Mouse (Mus musculus): ENCODE measurements around the gene Glrp1.

The Glrp1 gene

GRCm38 (mm10) chr1:88509789-88510188 is at the start of gene Glrp1:
TSS of gene Glrp1 (minus strand) at chr1:88510066.
- no peak for DNase-seq (ENCODE audit: low read depth in 2 of 2, low spot score in 2 of 2)

DNA sequence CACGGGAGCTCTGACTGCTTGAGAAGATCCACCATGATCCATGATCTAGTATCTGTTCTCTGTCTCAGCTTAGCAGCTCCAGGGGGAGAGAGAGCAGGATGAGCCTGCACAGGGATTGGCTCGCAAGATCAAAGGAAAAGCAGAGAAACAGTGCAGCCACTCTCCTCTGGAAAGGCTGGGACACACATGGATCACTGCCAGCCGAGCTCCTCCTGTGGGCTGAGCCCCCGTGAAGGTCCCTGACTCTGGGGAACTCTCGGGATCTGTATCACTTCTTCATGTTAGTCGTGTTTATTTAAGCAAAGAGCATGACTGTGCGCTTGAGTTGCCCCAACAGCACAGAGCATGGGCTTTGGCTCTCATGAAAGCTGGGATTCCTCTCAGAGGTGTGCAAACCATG is 49.4 kb upstream of the Glrp1 start:
- DNase-seq (ENCODE audit: low read depth in 2 of 2, low spot score in 2 of 2), result no peak

GRCm38 (mm10) chr1:88558793-88559192 is 48.9 kb upstream of the Glrp1 start:
- no peak for DNase-seq (ENCODE audit: low read depth in 2 of 2, low spot score in 2 of 2)

- DNase-seq (ENCODE audit: low read depth in 2 of 2, low spot score in 2 of 2), result no peak
Measured at GRCm38 (mm10) chr1:88556401-88556800, 46.5 kb upstream of the Glrp1 start.

DNA sequence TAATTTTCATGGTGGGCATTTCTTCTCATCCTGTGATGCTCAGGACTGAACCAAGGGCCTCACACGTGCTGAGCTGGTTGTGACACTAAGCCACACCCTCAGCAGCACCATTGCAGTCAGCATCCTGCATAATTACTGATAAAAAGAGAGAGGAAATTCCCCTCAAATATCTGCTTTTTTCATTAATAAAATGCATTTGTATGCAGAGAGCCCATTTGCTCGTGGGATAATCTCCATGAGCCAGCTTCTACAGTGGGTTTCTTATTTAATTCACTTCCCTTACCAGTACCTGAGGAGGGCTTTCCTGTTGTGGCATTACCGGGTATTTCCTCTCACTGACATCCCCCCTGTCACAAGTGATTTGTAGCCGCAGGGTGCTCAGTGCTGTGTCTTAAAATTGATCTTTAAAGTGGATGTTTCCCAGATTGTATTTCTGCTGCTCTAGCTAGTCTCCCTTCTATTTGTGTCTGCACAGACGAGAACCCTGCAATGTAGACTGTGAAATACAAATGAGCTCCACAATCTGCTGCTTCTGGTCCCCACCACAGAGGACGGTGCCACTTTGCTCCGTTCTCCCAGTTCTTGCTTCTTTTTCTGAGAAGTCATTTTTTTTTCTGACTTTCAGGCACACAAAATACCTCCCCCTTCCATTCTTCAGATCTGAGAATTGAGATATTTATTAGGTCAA is 43.8 kb upstream of the Glrp1 start:
- DNase-seq (ENCODE audit: low read depth in 2 of 2, low spot score in 2 of 2), result peak in 1 of 2 experiments; percentile 33

DNA sequence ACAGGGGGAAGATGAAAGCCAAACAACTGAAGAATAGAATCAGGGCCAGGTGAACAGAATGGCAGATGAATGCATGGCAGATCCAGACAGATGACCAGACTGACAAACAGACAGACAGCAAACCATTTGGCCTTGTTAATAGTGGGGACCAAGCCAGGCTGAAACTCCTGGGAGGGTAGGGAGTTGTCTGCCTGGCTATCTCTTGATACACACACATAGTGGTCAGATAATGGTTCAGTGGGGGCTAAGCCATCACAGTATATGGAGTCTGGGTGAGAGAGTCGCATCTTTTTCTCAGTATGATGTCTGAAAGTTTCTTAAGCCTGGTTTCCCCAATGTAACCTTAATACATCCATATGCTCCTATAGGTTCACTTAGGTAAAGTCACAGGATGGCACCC is 39.4 kb upstream of the Glrp1 start:
- DNase-seq (ENCODE audit: low read depth in 2 of 2, low spot score in 2 of 2), result no peak

GRCm38 (mm10) chr1:88547172-88547571 is 37.3 kb upstream of the Glrp1 start:
- no peak for DNase-seq (ENCODE audit: low read depth in 2 of 2, low spot score in 2 of 2)

DNA sequence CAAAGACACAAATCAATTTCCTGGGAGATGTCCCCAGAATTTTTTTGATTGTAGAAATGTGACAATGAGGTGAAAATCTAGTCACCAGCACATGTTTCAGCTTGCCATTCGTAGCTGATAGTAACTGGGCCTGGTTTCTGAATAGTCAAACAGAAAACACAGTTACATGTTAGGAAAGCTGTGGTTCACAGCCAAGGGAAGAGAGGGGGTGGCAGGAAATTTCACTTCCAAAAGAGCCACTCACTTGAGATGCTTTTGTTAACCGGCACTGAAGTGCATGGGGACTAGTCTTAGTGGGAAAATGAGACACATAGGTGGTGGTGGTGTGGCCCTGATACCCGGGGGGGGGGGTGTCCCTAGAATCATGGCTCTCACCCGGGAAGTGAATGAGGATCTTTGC is 33.7 kb upstream of the Glrp1 start:
- DNase-seq (ENCODE audit: low read depth in 2 of 2, low spot score in 2 of 2), result no peak

GRCm38 (mm10) chr1:88539823-88540222 is 30.0 kb upstream of the Glrp1 start:
- DNase-seq (ENCODE audit: low read depth in 2 of 2, low spot score in 2 of 2), result no peak

DNA sequence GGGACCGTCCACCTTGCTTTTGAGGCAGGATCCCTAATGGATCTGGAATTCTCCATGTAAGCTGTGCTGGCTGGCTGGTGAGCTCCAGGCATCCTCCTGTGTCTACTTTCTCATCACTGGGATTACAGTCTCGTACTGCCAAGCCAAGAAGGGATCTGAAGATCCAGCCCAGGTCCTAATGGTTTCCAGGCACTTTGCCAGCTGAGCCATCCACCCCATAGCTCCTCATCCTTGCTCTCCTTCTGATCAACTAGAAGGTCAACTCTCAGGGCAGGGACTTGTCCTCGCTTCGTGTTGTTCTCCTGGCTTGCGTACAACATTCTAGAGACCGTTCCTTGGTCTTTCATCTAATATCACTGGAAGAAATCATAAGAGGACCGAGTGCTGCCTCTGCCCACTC is 29.4 kb upstream of the Glrp1 start:
- DNase-seq (ENCODE audit: low read depth in 2 of 2, low spot score in 2 of 2), result no peak

DNA sequence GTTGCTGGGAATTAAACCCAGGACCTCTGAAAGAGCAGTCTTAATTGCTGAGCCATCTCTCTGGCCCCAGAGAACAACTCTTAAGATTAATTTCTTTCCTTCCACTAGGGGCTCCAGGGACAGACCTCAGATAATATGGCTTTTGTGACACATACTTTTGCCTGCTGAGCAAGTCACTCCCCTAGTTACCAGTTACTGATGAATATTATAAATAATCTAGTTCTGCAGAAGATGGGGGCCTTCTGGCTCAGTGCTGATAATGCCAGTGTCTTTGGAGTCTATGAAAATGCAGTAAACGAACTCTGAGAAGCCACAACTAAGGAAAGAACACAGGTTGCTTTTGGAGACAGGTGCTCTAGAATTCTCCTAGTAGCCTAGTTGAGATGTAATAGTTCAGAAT is 26.4 kb upstream of the Glrp1 start:
- no peak for DNase-seq (ENCODE audit: low read depth in 2 of 2, low spot score in 2 of 2)

DNA sequence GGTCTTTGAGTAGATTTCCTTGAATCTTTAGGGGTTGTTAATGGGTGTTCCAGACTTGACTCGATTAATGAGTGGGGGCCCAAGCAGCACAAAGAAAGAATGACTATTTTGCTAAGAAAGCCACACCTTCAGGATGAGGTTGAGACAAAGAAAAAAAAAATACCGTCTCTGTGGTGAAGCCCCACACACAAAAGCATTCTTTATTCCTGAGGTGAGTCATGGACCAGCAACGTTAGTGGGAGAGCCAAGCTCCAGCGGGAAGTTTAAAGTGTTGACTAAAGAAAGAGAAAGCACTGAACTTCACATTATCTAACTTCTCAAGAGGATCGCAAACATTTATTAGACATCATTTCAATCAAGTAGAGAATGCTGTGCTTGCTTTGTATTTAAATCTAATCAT is 24.2 kb upstream of the Glrp1 start:
- DNase-seq (ENCODE audit: low read depth in 2 of 2, low spot score in 2 of 2), result no peak

- DNase-seq (ENCODE audit: low read depth in 2 of 2, low spot score in 2 of 2), result no peak
Measured at GRCm38 (mm10) chr1:88526161-88526560, 16.3 kb upstream of the Glrp1 start.

- no peak for DNase-seq (ENCODE audit: low read depth in 2 of 2, low spot score in 2 of 2)
Measured at GRCm38 (mm10) chr1:88525622-88526021, 15.8 kb upstream of the Glrp1 start.

GRCm38 (mm10) chr1:88521170-88521747 is 11.4 kb upstream of the Glrp1 start:
- DNase-seq (ENCODE audit: low read depth in 2 of 2, low spot score in 2 of 2), result no peak

DNA sequence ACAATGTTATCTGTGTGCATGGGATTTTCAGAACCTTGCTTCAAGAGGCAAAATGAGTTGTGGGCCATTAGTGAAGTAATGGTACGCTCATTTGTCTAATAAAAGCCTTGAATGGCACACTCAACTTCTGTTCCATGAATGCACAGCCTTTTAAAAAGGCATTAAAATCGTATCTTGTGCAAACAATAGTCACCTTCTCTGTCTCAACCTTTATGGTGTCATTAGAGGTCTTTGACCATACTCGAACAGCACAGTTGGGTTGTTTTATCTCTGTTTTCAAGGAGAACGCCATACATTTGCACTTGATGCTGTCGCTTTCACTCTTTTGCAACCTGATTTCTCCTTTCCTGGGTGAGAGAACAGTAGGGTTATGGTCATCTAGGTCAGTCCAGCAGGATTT is 3.7 kb upstream of the Glrp1 start:
- DNase-seq (ENCODE audit: low read depth in 2 of 2, low spot score in 2 of 2), result no peak

- no peak for DNase-seq (ENCODE audit: low read depth in 2 of 2, low spot score in 2 of 2)
Measured at GRCm38 (mm10) chr1:88507886-88508285, 2.0 kb downstream of the Glrp1 start.

DNA sequence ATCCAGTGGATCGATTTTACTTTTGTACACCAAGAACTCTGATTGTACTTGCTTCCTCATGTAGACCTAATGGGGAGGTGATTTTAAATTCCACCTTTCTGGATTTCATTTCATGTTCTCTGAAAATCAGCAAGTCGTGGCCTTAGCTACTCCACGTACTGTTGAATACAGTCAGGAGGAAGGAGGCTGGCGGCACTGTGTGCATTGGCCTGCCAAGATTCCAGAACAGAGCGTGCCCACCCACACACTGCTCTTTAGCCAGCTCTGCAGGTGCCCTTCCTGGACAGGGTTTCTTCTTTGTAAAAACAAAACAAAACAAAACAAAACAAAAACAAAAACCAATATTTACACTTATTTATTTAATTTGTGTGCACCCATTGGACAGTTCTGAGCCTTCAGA is 2.7 kb downstream of the Glrp1 start:
- no peak for DNase-seq (ENCODE audit: low read depth in 2 of 2, low spot score in 2 of 2)

DNA sequence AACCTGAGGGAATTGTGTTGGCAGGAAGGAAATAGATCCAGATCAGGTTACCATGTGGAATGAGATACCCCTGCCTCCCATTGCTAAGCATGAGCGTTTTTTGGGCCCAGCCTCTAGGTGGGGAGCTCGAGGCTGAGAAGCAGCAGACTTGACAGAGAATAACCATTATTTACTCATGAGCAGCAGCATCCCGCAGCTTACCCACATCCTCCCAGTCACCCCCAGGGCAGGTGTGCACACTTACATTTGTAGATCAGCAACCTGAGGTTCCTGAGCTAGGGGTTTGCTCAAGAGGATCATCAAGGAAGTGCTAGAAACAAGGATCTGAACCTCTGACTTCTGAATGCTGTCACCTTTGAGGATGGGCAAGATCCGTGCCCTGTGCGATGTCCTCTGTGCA is 3.5 kb downstream of the Glrp1 start:
- peak; percentile 54 to 65 for DNase-seq (ENCODE audit: low read depth in 2 of 2, low spot score in 2 of 2)

DNA sequence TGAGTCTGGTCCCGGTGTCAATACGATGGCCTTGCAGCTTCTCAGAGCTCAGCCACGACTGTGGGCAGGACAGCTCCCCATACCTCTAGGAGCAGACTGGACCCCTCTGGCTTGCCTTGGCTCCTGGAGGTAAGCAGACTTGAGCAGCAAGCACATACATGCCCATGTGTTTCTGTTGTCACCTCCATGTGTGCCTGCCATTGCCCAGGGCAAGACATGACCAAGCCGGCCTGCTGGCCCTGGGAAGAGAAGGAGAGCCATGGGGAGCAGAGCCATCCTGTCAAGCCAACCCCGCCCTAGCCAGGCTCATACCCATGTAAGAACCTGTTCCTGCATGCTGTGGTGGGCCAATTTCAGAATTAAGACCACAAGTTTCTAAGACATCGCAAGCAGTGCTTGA is 4.2 kb downstream of the Glrp1 start:
- DNase-seq (ENCODE audit: low read depth in 2 of 2, low spot score in 2 of 2), result no peak

GRCm38 (mm10) chr1:88504531-88504945 is 5.3 kb downstream of the Glrp1 start:
- DNase-seq (ENCODE audit: low read depth in 2 of 2, low spot score in 2 of 2), result no peak

DNA sequence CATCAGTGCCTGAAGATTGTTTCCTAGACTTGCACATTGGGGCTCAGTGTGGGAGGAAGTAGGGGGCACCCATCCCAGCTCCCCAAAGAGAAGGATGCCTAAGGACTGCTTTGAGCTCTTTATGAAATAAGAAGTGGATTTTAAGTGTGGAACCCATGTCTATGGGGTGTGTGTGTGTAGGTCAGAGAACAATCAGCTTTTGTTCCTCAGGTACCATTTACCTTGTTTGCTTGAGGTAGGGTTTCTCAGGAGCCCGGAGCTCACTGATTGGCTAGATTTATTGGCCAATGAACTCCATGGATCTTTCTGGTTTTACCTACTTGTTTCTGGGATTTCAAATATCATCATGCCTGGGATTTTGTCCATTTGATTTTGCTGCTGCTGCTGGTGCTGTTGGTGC is 7.0 kb downstream of the Glrp1 start:
- DNase-seq (ENCODE audit: low read depth in 2 of 2, low spot score in 2 of 2), result no peak

DNA sequence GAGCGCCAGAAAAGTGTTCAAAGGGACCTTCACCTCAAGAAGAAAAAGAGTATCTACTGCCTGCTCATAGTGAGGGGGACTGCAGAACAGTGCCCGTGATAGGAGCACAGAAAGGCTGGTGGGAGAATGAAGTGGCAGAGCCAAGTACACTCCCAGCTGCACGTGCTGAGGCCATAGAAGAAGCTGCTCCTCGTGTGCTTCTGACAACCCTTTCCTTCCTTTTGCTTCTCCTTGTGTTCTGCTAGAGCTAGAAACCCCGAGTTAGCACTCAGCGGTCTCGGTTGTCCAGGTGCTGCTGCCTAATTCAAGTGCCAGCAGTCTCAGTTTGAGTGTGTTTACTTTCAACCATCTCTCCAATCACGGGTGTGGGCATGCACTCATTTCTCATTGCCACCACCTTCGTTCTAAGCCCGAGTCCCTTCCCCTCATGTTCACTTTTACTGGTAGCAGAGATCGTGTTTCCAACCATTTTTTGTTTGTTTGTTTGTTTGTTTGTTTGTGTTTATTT is 10.6 kb downstream of the Glrp1 start:
- DNase-seq (ENCODE audit: low read depth in 2 of 2, low spot score in 2 of 2), result no peak

All from CD8-positive naive resting alpha-beta T cell, adult 2 months (primary cell).